Mouse (Mus musculus) bone marrow macrophage, adult 2 months (primary cell): ENCODE measurements around the gene Fcgr2b.

Experiments used
- CTCF ChIP-seq: IDR thresholded peaks from 2 replicates; pipeline ENCODE4 v1.5.1; 2012; ENCODE audit warnings: low read depth, mild to moderate bottlenecking, low read length, moderate library complexity
- POLR2A ChIP-seq: IDR thresholded peaks from 2 replicates; pipeline ENCODE4 v1.6.1; 2012; ENCODE audit warnings: mild to moderate bottlenecking, low read depth, low read length, borderline replicate concordance

DNA sequence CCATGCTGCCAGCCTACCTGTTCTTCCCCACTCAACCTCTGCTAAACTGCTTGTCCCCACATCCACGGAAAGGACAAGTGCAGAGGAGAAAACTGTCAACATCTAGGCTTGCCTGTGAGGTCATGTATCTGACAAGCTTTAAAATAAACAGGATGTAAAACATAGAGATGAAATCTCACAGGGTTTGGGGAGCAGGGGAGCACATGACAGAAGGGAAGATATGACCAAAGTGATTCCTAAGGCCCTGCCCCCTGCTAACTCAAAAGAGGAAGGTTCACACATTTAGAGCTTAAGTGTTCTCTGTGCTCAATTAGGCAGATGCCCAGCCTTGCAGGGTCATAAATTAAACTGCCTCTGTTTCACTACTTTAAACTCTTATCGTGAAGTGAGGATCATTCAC, 42.0 kb downstream of the Fcgr2b start:
- TF ChIP-seq CTCF (no peak), POLR2A (no peak)
